Mouse (Mus musculus) liver, embryonic 12.5 days (tissue): ENCODE data around the gene Ccdc194. TPM values are rescaled to one million over a fixed set of nuclear protein-coding genes. Genes with fewer than 3 reads are reported as not detected.
"Not testable (repeated sequence)": the region's sequence is repeated elsewhere in the genome, so short reads cannot be mapped to it uniquely, and the experiment has no call there.

Source experiments
- ATAC-seq: fragments of 200-750 bp; cut with Nextera tagmentation; 2 replicates; pipeline ENCODE4 v1.8.0; 2017; ENCODE audit warnings: moderate number of reproducible peaks, mild to moderate bottlenecking, moderate library complexity
- H3K27ac ChIP-seq: fragments of 300-500 bp; sonication (generic); 2 replicates; pipeline ENCODE4 v1.5.1; 2016; ENCODE audit warnings: mild to moderate bottlenecking
- H3K27me3 ChIP-seq: fragments of 300-500 bp; sonication (generic); replicated peaks from 2 replicates; pipeline ENCODE4 v1.6.1; 2016; ENCODE audit warnings: mild to moderate bottlenecking, moderate library complexity
- H3K36me3 ChIP-seq: fragments of 300-500 bp; sonication (generic); 2 replicates; pipeline ENCODE4 v1.6.1; 2016; ENCODE audit warnings: mild to moderate bottlenecking, moderate library complexity
- H3K4me1 ChIP-seq: fragments of 300-500 bp; sonication (generic); 2 replicates; pipeline ENCODE4 v1.6.1; 2016
- H3K4me2 ChIP-seq: fragments of 300-500 bp; sonication (generic); 2 replicates; pipeline ENCODE4 v1.6.1; 2016; ENCODE audit warnings: mild to moderate bottlenecking, moderate library complexity
- H3K4me3 ChIP-seq: fragments of 300-500 bp; sonication (generic); 2 replicates; pipeline ENCODE4 v1.5.1; 2016; ENCODE audit warnings: mild to moderate bottlenecking, moderate library complexity
- H3K9ac ChIP-seq: fragments of 300-500 bp; sonication (generic); 2 replicates; pipeline ENCODE4 v1.6.1; 2016; ENCODE audit warnings: mild to moderate bottlenecking, moderate library complexity
- H3K9me3 ChIP-seq: fragments of 300-500 bp; sonication (generic); replicated peaks from 2 replicates; pipeline ENCODE4 v1.6.1; 2016; ENCODE audit warnings: mild to moderate bottlenecking, moderate library complexity
- WGBS: fragments of 180-500 bp; shearing (Covaris S2); methylation state at CpG from one replicate; pipeline ENCODE4 v1.1.7; 2016; ENCODE audit not compliant: insufficient replicate concordance; 5-methylcytosine and 5-hydroxymethylcytosine counted together
- polyA plus RNA-seq: library from polyadenylated mRNA; unstranded; fragments of >200 nt; fragmentation: Nextera tagmentation; extraction: Ambion mirVana; gene quantifications from 2 replicates; pipeline ENCODE4 v1.2.1, GENCODE M21; 2016

Ccdc194 gene
- polyA plus RNA-seq, 1 experiment from 2014 or later: 0.30 TPM

DNA sequence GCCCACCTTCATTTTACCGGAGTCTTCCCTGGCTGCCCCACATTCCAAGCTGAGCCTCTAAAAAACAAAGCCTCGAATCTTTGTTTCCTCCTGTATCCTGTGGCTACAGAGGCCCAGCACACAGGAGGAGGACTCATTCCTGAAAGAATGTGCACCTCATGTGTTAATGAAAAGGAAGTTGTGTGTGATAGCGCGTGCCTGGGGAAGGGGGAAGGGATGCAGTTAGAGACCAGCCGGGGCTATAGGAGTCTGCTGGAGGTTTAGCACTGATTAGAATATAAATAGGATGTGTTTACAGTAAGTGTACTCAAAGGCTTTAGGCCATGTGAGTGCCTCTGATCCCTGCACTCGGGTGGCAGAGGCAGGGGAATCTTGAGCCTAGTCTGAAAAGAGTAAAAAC, 761 bp upstream of the Ccdc194 start:
- 10% methylated on average over 6 of the region's 6 CpGs for WGBS
- Histone ChIP-seq H3K36me3 (no peaks in the 10 kb centered on the region), H3K27me3 (peaks cover 59% of the 10 kb centered on the region), H3K9me3 (no peaks in the 10 kb centered on the region), H3K4me2 (no peak overlapping the region), H3K27ac (0 out of 2 replicates have a peak overlapping the region, but pooled peaks have one; percentile 7), H3K4me1 (peaks cover 42% of the 10 kb centered on the region), H3K4me3 (no peak overlapping the region), H3K9ac (no peak overlapping the region)
- no peak for ATAC-seq

DNA sequence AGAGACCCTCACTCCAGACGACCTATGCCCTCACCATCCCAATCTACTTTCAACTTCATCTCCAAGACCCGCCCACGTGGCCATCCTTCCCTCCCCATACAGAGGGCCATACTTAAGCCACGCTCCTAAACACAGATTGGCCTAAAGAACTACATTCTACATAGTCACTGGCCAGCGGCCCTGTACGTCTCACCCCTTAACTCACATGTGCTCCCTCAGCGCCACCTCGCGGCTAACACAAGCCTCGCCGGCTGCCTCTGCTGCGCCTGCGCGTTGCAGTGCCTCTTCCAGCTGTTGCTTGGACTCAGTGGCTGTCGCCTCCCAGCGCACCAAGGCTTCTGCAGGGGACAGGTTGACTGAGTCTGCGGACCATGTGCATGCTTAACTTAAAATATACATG, 3.9 kb downstream of the Ccdc194 start:
- H3K27ac ChIP-seq: no peak overlapping the region
- 0 out of 2 replicates have a peak overlapping the region, but pooled peaks have one; percentile 9 for H3K4me2 ChIP-seq
- peaks cover 39% of the 10 kb centered on the region for H3K27me3 ChIP-seq
- no peaks in the 10 kb centered on the region for H3K9me3 ChIP-seq
- peaks cover 29% of the 10 kb centered on the region for H3K4me1 ChIP-seq
- no peaks in the 10 kb centered on the region for H3K36me3 ChIP-seq
- H3K4me3 ChIP-seq: no peak overlapping the region
- ATAC-seq: peak; percentile 72
- H3K9ac ChIP-seq: no peak overlapping the region
- 2% methylated on average over 17 of the region's 17 CpGs for WGBS

DNA sequence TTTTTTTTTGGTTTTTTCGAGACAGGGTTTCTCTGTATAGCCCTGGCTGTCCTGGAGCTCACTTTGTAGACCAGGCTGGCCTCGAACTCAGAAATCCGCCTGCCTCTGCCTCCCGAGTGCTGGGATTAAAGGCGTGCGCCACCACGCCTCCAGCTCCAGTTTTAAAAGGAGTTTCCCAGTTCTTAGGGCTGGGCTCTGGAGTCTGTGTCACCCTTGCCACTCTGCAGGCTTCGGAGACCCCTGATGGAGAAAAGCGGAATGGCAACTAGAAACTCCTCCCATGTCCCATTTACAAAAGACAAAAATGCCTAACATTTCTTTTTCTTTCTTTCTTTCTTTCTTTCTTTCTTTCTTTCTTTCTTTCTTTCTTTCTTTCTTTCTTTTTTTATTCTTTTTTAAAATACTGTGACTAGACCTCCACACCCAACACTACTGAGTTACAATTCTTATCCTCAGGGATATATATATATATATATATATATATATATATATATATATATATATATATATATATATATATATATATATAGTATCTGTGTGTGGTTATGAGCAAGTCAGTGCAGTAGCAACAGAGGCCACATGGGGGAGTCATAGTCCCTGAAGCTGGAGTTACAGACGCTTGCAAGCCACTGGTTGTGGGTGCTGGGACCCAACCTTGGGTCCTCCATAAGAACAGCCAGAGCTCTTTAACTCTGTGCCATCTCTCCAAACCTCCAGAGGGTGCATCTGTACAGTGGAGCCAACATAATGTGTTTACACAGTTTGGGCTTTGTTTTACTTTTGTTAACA, 6.3 kb downstream of the Ccdc194 start:
- 23% methylated on average over 10 of the region's 10 CpGs for WGBS
- peaks cover 15% of the 10 kb centered on the region for H3K27me3 ChIP-seq
- not testable (repeated sequence) for H3K27ac ChIP-seq

DNA sequence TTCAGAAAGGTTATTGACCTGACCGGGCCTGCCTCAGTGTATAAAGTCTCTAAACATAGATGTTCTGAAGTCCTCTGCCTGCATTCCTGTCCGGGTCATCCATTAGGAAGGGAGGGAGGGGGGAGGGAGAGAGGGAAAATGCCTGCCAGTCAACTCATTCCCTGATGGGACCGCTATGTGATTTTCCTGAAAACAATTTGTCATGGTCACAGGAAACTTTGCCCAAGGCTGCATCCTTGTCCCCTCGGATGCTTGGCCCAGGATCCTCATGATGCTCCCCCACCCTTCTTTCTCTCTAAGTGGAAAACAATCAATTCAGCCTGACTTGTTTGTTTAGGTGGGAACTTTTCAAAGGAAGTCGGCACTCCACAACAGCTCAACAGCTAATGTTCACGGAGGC, 8.7 kb downstream of the Ccdc194 start:
- H3K9ac ChIP-seq: no peak overlapping the region
- peaks cover 30% of the 10 kb centered on the region for H3K4me1 ChIP-seq
- 42% methylated on average over 6 of the region's 6 CpGs for WGBS
- no peak overlapping the region for H3K4me2 ChIP-seq
- ATAC-seq: no peak
- 0 out of 2 replicates have a peak, but pooled peaks cover under 1% of the 10 kb centered on the region for H3K27me3 ChIP-seq
- H3K9me3 ChIP-seq: no peaks in the 10 kb centered on the region
- no peak overlapping the region for H3K4me3 ChIP-seq
- no peaks in the 10 kb centered on the region for H3K36me3 ChIP-seq
- no peak overlapping the region for H3K27ac ChIP-seq

More for the DNA sequence above, 6.3 kb downstream of the Ccdc194 start:
- not testable (repeated sequence) for H3K9ac ChIP-seq, H3K9me3 ChIP-seq, H3K36me3 ChIP-seq, H3K4me3 ChIP-seq, H3K4me2 ChIP-seq, ATAC-seq
- H3K4me1 ChIP-seq: peaks cover 16% of the 10 kb centered on the region

DNA sequence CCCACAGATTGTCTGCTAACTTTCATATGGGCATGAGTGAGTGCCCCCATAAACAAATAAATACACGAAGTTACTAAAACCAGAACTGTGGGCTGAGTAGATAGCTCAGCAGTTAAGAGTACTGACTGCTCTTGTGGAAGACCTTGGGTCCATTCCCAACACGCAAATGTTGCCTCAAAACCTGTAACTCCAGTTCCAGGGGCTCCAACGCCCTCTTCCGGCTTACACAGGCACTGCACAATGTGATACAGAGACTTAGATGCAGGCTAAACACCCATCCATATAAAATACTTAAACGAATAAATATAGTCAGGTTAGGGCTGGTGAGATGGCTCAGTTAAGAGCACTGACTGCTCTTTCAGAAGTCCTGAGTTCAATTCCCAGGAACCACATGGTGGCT, 10.5 kb downstream of the Ccdc194 start:
- WGBS: 58% methylated on average over 5 of the region's 5 CpGs

DNA sequence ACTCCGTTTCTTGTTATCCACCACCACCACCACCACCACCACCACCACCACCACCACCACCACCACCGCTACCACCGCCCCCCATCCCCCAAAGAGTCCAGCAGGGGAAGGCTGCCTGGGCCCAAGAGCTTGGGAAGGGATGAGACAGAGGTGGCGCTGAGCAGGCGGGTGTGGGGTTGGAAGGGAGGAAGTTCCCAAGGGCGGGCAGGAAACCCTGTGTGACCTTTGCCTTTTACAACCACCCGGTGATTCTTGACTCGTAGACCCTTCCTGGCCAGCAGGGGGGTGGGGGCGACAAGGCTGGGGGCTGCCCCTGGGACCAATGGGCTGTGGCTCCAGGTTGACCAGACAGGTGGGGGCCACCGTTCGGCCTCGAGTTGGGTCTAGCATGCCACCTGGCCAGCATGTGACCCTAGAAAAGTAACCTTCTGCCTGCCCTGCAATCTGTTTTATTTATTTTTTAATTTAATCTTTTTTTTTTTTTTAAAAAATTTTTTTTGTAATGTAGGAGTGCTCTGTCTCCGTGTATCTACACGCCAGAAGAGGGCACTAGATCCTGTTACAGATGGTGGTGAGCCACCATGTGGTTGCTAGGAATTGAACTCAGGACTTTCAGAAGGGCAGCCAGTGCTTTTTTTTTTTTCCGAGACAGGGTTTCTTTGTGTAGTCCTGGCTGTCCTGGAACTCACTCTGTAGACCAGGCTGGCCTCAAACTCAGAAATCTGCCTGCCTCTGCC, 12.3 kb downstream of the Ccdc194 start:
- H3K27me3 ChIP-seq: peaks cover 34% of the 10 kb centered on the region
- 41% methylated on average over 15 of the region's 15 CpGs for whole genome bisulfite sequencing
- H3K4me2 ChIP-seq: no peak overlapping the region
- H3K27ac ChIP-seq: no peak overlapping the region
- H3K4me3 ChIP-seq: no peak overlapping the region
- peaks cover 32% of the 10 kb centered on the region for H3K4me1 ChIP-seq
- no peaks in the 10 kb centered on the region for H3K9me3 ChIP-seq
- H3K36me3 ChIP-seq: no peaks in the 10 kb centered on the region
- H3K9ac ChIP-seq: no peak overlapping the region
- no peak for ATAC-seq

More for the DNA sequence above, 10.5 kb downstream of the Ccdc194 start:
- no peak for ATAC-seq
- no peaks in the 10 kb centered on the region for H3K9me3 ChIP-seq
- no peaks in the 10 kb centered on the region for H3K36me3 ChIP-seq
- H3K4me3 ChIP-seq: no peak overlapping the region
- no peak overlapping the region for H3K4me2 ChIP-seq
- H3K27ac ChIP-seq: no peak overlapping the region
- H3K9ac ChIP-seq: no peak overlapping the region
- H3K4me1 ChIP-seq: peaks cover 33% of the 10 kb centered on the region
- peaks cover 17% of the 10 kb centered on the region for H3K27me3 ChIP-seq

DNA sequence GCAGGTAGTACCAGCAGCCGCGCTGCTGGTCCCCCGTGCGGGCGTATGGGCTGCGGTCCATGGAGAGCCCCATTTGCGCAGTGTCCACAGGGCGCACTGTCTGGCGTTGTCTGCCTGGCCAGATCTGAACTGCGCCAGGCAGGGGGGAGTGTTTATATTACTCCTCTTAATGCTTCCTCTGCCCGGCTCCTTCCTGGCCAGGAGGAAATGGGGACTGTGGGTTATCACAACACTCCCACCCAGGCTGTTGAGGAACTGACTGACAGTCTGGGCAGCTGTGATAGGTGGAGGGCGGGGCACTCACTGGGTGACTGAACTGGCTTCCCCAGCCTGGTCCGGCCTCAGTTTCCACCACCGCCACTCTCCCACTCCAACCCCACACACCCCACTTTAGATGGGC, 13.9 kb downstream of the Ccdc194 start, which contains the start of gene Plvap:
Plvap (minus strand) TSS at position 109 of the 400 bp plus-strand sequence.
- Histone ChIP-seq H3K27me3 (peaks cover 49% of the 10 kb centered on the region), H3K4me2 (peak within 1 kb of the TSS; percentile 67), H3K4me3 (peak within 1 kb of the TSS; percentile 42), H3K9me3 (no peaks in the 10 kb centered on the region), H3K27ac (peak within 1 kb of the TSS; percentile 54), H3K9ac (no peak within 1 kb of the TSS), H3K36me3 (no peaks in the 10 kb centered on the region), H3K4me1 (peaks cover 37% of the 10 kb centered on the region)
- peak; percentile 87 for ATAC-seq
- 8% methylated on average over 14 of the region's 14 CpGs for WGBS

DNA sequence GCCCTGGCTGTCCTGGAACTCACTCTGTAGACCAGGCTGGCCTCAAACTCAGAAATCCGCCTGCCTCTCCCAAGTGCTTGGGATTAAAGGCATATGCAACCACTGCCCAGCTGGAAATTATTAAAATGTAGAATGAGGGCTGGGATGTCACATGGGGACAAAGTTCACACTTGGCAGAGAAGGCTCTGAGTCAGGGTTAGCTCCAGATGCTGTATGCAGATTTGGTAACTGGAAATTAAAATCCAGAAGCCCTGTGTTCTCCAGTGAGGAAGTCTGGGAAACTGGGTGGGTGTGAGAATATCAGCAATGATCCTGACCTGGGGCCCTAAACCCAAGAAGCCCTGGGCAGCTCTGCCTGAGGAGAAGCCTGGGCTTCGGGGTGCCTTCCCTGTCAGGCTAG, 16.2 kb downstream of the Ccdc194 start:
- H3K27me3 ChIP-seq: peaks cover 68% of the 10 kb centered on the region

DNA sequence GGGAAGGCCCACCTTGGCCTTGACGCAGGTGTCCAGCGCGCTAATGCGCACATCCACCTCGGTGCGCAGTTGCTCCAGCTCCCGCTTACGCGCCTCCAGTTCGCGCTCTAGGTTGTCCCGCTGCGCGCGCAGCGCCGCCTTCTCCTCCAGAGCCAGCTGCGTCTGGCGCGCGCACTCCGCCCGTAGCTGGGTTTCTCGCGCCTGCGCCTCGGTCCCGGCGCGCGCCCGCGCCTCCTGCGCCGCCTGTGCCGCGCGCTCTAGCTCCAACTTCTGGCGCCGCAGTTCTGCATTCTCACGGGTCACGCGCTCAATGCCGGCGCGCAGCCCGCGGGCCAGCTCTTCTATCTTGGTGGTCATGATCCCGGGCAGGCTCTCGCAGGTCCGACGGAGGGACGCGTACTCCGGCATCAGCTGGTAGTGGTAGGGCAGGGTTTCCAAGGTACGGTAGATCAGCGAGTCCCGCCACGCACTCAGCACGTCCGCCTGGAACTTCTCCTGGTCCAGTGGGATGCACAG, 17.9 kb downstream of the Ccdc194 start:
- ATAC-seq: peak; percentile 32; the same call in 1 of the 2 replicates
- Histone ChIP-seq H3K4me1 (peaks cover 31% of the 10 kb centered on the region), H3K9ac (0 out of 2 replicates have a peak overlapping the region, but pooled peaks have one; percentile 35), H3K27ac (no peak overlapping the region), H3K36me3 (no peaks in the 10 kb centered on the region), H3K27me3 (peaks cover 68% of the 10 kb centered on the region), H3K9me3 (no peaks in the 10 kb centered on the region), H3K4me2 (peak overlapping the region; percentile 74), H3K4me3 (peak overlapping the region; percentile 48)
- WGBS: 2% methylated on average over 61 of the region's 61 CpGs

More for the DNA sequence above, 16.2 kb downstream of the Ccdc194 start:
- ATAC-seq: no peak
- 62% methylated on average over 2 of the region's 2 CpGs for WGBS
- no peak overlapping the region for H3K4me3 ChIP-seq
- no peaks in the 10 kb centered on the region for H3K36me3 ChIP-seq
- no peak overlapping the region for H3K9ac ChIP-seq
- H3K4me2 ChIP-seq: peak overlapping the region; percentile 67; the same call in 1 of the 2 replicates
- H3K9me3 ChIP-seq: no peaks in the 10 kb centered on the region
- H3K27ac ChIP-seq: no peak overlapping the region
- peaks cover 37% of the 10 kb centered on the region for H3K4me1 ChIP-seq

DNA sequence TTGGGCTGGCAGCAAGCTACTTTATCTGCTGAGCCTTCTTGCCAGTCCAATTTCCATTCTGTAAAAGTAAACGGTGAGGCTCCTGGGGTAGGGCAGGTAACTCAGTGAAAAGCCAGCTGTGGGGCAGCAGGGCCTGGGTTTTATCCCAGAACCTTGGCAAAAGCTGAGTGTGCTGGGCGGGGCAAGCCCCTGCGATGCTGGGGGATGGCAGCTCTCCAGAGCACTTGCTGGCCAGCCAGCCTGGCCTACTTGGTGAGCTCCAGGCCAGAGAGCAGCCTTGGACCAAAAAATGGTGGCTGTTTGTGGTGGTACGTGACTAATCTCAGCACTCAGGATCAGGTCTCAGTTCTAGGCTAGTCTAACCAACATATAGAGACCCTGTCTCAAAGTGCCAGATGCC, 19.5 kb downstream of the Ccdc194 start:
- no peak overlapping the region for H3K9ac ChIP-seq
- 68% methylated on average over 4 of the region's 4 CpGs for WGBS
- H3K36me3 ChIP-seq: no peaks in the 10 kb centered on the region
- peaks cover 61% of the 10 kb centered on the region for H3K27me3 ChIP-seq
- H3K4me3 ChIP-seq: no peak overlapping the region
- H3K4me1 ChIP-seq: peaks cover 14% of the 10 kb centered on the region
- H3K4me2 ChIP-seq: no peak overlapping the region
- no peak overlapping the region for H3K27ac ChIP-seq
- ATAC-seq: no peak
- H3K9me3 ChIP-seq: no peaks in the 10 kb centered on the region

DNA sequence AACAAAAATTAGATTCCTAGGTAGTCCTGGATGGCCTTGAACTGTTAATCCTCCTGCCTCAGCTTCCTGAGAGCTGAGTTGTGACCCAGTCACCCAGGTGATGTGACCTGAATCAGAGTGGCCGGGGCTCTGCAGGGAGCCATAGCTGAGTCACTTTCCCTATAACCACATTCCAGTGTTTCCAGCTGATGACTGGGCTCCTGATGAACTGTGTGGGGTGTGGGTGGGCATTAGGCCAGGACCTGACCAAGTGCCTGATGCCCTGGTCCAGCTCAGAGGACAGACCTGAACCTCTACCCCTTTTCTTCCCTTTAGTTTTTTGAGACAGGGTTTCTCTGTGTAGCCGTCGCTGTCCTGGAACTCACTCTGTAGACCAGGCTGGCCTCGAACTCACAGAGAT, 20.2 kb downstream of the Ccdc194 start:
- 79% methylated on average over 4 of the region's 4 CpGs for WGBS
- no peak overlapping the region for H3K4me3 ChIP-seq
- H3K9ac ChIP-seq: no peak overlapping the region
- no peaks in the 10 kb centered on the region for H3K9me3 ChIP-seq
- H3K36me3 ChIP-seq: no peaks in the 10 kb centered on the region
- no peak for ATAC-seq
- H3K27me3 ChIP-seq: peaks cover 56% of the 10 kb centered on the region
- no peak overlapping the region for H3K4me2 ChIP-seq
- no peak overlapping the region for H3K27ac ChIP-seq
- H3K4me1 ChIP-seq: peaks cover 16% of the 10 kb centered on the region

DNA sequence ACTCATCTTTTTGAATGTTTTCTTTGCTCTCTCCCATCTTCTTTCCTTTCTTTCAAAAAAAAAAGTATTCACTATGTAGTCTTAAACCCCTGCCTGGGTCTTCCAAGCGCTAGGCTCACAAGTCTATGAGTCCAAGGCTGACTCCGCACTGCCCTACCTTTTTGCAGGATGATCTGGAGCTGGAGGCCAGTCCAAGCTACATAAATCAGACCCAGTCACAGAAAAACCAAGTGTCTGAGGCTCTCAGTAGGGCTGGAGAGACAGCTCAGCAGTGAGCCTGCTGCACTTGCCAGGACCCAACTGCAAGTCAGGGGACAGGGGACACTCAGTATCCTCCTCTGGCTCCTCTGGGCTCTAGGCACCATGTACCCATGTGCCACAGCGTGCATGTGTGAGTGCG, 21.2 kb downstream of the Ccdc194 start:
- WGBS: 83% methylated on average over 4 of the region's 4 CpGs
- no peak overlapping the region for H3K27ac ChIP-seq
- H3K27me3 ChIP-seq: peaks cover 46% of the 10 kb centered on the region
- H3K36me3 ChIP-seq: no peaks in the 10 kb centered on the region
- H3K9me3 ChIP-seq: no peaks in the 10 kb centered on the region
- peaks cover 25% of the 10 kb centered on the region for H3K4me1 ChIP-seq
- H3K4me2 ChIP-seq: no peak overlapping the region
- H3K4me3 ChIP-seq: no peak overlapping the region
- no peak for ATAC-seq
- no peak overlapping the region for H3K9ac ChIP-seq
